Comparison of ENCODE assay signal across 10 mouse cellular contexts in the genomic region with DNA sequence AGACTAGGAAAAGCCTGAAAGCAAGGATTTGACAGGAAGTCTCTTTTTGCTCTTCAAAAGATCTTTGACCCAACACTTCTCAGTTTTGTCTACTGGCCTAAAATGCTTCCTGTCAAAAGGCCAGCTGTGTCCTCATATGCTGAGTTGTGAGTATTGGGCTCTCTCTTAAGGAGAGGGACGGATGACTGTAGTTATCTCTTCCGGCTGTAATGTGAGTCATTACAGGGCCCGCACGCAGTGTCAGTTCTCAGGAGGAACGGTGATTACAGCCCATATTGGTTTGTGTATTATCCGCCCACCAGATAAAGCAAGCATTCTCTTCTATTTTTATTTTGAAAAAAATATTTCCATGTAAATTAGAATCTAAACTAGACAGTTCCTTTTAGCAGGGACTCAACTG.
DNase-seq lines count a peak whose midpoint lies in the region; ATAC-seq and TF ChIP-seq lines count a peak whose summit lies in the region.
"Had no signal": no experiment of that assay in that cellular context is flagged by ENCODE, and none has a peak within 500 bp of the region (broad histone marks: within the 10 kb centered on the region; RNA-seq: fewer than 3 reads in every experiment).

No protein-coding gene starts in this region.

- peaks cover 16% of the 10 kb centered on the region for H3K36me3 ChIP-seq in megakaryocyte, embryonic 14.5 days (replicated peaks; ENCODE audit: low read length)
- H3K36me3 ChIP-seq in heart, postnatal 0 days (replicated peaks; ENCODE audit: control insufficient read depth, insufficient read depth, low read length) = peaks cover 10% of the 10 kb centered on the region
- peaks cover 15% of the 10 kb centered on the region for H3K36me3 ChIP-seq in liver, embryonic 12.5 days
- H3K36me3 ChIP-seq in stomach, embryonic 16.5 days (ENCODE audit: control insufficient read depth, insufficient read depth, low read length) = 0 out of 2 replicates have a peak, but pooled peaks cover 6% of the 10 kb centered on the region
- no peaks in the 10 kb centered on the region for H3K36me3 ChIP-seq in hindbrain, embryonic 12.5 days
- H3K36me3 ChIP-seq in midbrain, embryonic 16.5 days (ENCODE audit: control insufficient read depth, insufficient read depth, low read length) = no peaks in the 10 kb centered on the region

- peak; percentile 59 for DNase-seq in heart, postnatal 0 days (ENCODE audit: low spot score)
- DNase-seq in right cerebral cortex, adult 2 months (ENCODE audit: low spot score in 2 of 2) = no peak
- DNase-seq: cerebellum, adult 11 months; thymus, adult 2 months had no signal

- peaks cover 88% of the 10 kb centered on the region for H3K4me1 ChIP-seq in megakaryocyte, embryonic 14.5 days
- peaks cover 41% of the 10 kb centered on the region for H3K4me1 ChIP-seq in heart, postnatal 0 days (ENCODE audit: control insufficient read depth, insufficient read depth)
- H3K4me1 ChIP-seq in liver, embryonic 12.5 days = peaks cover 66% of the 10 kb centered on the region
- H3K4me1 ChIP-seq in stomach, embryonic 16.5 days (ENCODE audit: control insufficient read depth, insufficient read depth, low read length) = peaks cover 22% of the 10 kb centered on the region
- H3K4me1 ChIP-seq in hindbrain, embryonic 12.5 days = peaks cover 17% of the 10 kb centered on the region
- peaks cover 18% of the 10 kb centered on the region for H3K4me1 ChIP-seq in midbrain, embryonic 16.5 days (ENCODE audit: control insufficient read depth, insufficient read depth, low read length)

- TF ChIP-seq CTCF in heart, postnatal 0 days (IDR thresholded peaks at IDR 0.05; ENCODE audit: low read depth) = no peak

- no peak overlapping the region for H3K9ac ChIP-seq in heart, postnatal 0 days (replicated peaks; ENCODE audit: low read depth, low read length)
- H3K9ac ChIP-seq in liver, embryonic 12.5 days = peak overlapping the region; percentile 10; the same call in 1 of the 2 replicates
- H3K9ac ChIP-seq in stomach, embryonic 16.5 days (ENCODE audit: low read length) = no peak overlapping the region
- no peak overlapping the region for H3K9ac ChIP-seq in hindbrain, embryonic 12.5 days
- no peak overlapping the region for H3K9ac ChIP-seq in midbrain, embryonic 16.5 days (ENCODE audit: low read depth, low read length)

- peak overlapping the region; percentile 71 for H3K4me3 ChIP-seq in megakaryocyte, embryonic 14.5 days (replicated peaks)
- H3K4me3 ChIP-seq in heart, postnatal 0 days (ENCODE audit: low read depth, low read length) = no peak overlapping the region
- H3K4me3 ChIP-seq in liver, embryonic 12.5 days = no peak overlapping the region
- no peak overlapping the region for H3K4me3 ChIP-seq in stomach, embryonic 16.5 days (replicated peaks; ENCODE audit: low read length)
- H3K4me3 ChIP-seq in hindbrain, embryonic 12.5 days = no peak overlapping the region
- H3K4me3 ChIP-seq in midbrain, embryonic 16.5 days (ENCODE audit: low read depth, low read length) = no peak overlapping the region

- no peak for ATAC-seq in megakaryocyte, adult 5-6 weeks (ENCODE audit: poor library complexity, severe bottlenecking)
- peak; percentile 39; the same call in 1 of the 2 replicates for ATAC-seq in heart, postnatal 0 days (ENCODE audit: insufficient read depth, low read depth)
- peak; percentile 73 for ATAC-seq in liver, embryonic 12.5 days
- ATAC-seq in stomach, embryonic 16.5 days (ENCODE audit: insufficient read depth, low FRiP score) = 0 out of 2 replicates have a peak, but pooled peaks have one; percentile 25
- ATAC-seq in hindbrain, embryonic 12.5 days (ENCODE audit: low FRiP score) = no peak
- ATAC-seq in midbrain, embryonic 16.5 days = no peak

- TF ChIP-seq EP300 in heart, postnatal 0 days (IDR thresholded peaks at IDR 0.05; ENCODE audit: low read depth) = no peak

- H3K4me2 ChIP-seq in heart, postnatal 0 days (ENCODE audit: low read depth, low read length) = no peak overlapping the region
- peak overlapping the region; percentile 40 for H3K4me2 ChIP-seq in liver, embryonic 12.5 days
- H3K4me2 ChIP-seq in stomach, embryonic 16.5 days (ENCODE audit: low read depth, low read length) = no peak overlapping the region
- H3K4me2 ChIP-seq in hindbrain, embryonic 12.5 days (replicated peaks) = no peak overlapping the region
- no peak overlapping the region for H3K4me2 ChIP-seq in midbrain, embryonic 16.5 days (ENCODE audit: low read length)

- WGBS in heart, postnatal 0 days = 11% methylated on average over 6 of the region's 6 CpGs
- WGBS in liver, embryonic 12.5 days (ENCODE audit: insufficient replicate concordance) = 15% methylated on average over 6 of the region's 6 CpGs
- 54% methylated on average over 6 of the region's 6 CpGs for WGBS in stomach, embryonic 16.5 days
- WGBS in hindbrain, embryonic 12.5 days = 83% methylated on average over 6 of the region's 6 CpGs
- 92% methylated on average over 6 of the region's 6 CpGs for WGBS in midbrain, embryonic 16.5 days

- no peak overlapping the region; the same call in 1 of the 2 replicates for H3K27ac ChIP-seq in heart, postnatal 0 days (ENCODE audit: low read depth)
- H3K27ac ChIP-seq in liver, embryonic 12.5 days = peak overlapping the region; percentile 76
- H3K27ac ChIP-seq in stomach, embryonic 16.5 days (ENCODE audit: low read length) = no peak overlapping the region
- no peak overlapping the region for H3K27ac ChIP-seq in hindbrain, embryonic 12.5 days
- no peak overlapping the region for H3K27ac ChIP-seq in midbrain, embryonic 16.5 days (ENCODE audit: low read length)

- no peaks in the 10 kb centered on the region for H3K27me3 ChIP-seq in megakaryocyte, embryonic 14.5 days (replicated peaks)
- H3K27me3 ChIP-seq in heart, postnatal 0 days (ENCODE audit: control insufficient read depth, insufficient read depth, low read length) = no peaks in the 10 kb centered on the region
- no peaks in the 10 kb centered on the region for H3K27me3 ChIP-seq in liver, embryonic 12.5 days (replicated peaks)
- H3K27me3 ChIP-seq in stomach, embryonic 16.5 days (ENCODE audit: control insufficient read depth, insufficient read depth, low read length) = no peaks in the 10 kb centered on the region
- H3K27me3 ChIP-seq in hindbrain, embryonic 12.5 days = no peaks in the 10 kb centered on the region
- H3K27me3 ChIP-seq in midbrain, embryonic 16.5 days (ENCODE audit: control insufficient read depth, insufficient read depth, low read depth, low read length) = no peaks in the 10 kb centered on the region

- no peaks in the 10 kb centered on the region for H3K9me3 ChIP-seq in megakaryocyte, embryonic 14.5 days
- H3K9me3 ChIP-seq in heart, postnatal 0 days (replicated peaks; ENCODE audit: control insufficient read depth, low read length) = no peaks in the 10 kb centered on the region
- H3K9me3 ChIP-seq in liver, embryonic 12.5 days (replicated peaks) = no peaks in the 10 kb centered on the region
- H3K9me3 ChIP-seq in stomach, embryonic 16.5 days (replicated peaks; ENCODE audit: control insufficient read depth, low read length) = no peaks in the 10 kb centered on the region
- no peaks in the 10 kb centered on the region for H3K9me3 ChIP-seq in hindbrain, embryonic 12.5 days (replicated peaks)
- no peaks in the 10 kb centered on the region for H3K9me3 ChIP-seq in midbrain, embryonic 16.5 days (replicated peaks; ENCODE audit: control insufficient read depth, low read length, poor library complexity, severe bottlenecking)

Comparison
In these comparisons a context has a peak if more than half of its experiments do, and no peak if none do; other contexts are left out.
1. ATAC-seq: peak in heart, postnatal 0 days (single experiment), liver, embryonic 12.5 days (single experiment) and stomach, embryonic 16.5 days (single experiment); none in megakaryocyte, adult 5-6 weeks (single experiment), hindbrain, embryonic 12.5 days (single experiment) and midbrain, embryonic 16.5 days (single experiment).